Mouse (Mus musculus): Measurements from ENCODE around the gene Stip1. TPM values are rescaled to one million over a fixed set of nuclear protein-coding genes. Genes with fewer than 3 reads are reported as not detected.

The Stip1 gene
- polyA plus RNA-seq, 1 experiment from 2014 or later, result 428 TPM

GRCm38 (mm10) chr19:7014481-7015135, 25.2 kb downstream of the Stip1 start:
- 95% methylated on average over 20 of the region's 20 CpGs for WGBS
- H3K4me1 ChIP-seq (replicated peaks; ENCODE audit: control insufficient read depth, insufficient read depth, low read length), result no peaks in the 10 kb centered on the region
- no peak overlapping the region for H3K27ac ChIP-seq (ENCODE audit: low read depth, low read length)
- H3K4me2 ChIP-seq (ENCODE audit: low read depth, low read length, severe bottlenecking), result no peak overlapping the region
- no peaks in the 10 kb centered on the region for H3K27me3 ChIP-seq (ENCODE audit: control insufficient read depth, insufficient read depth, low read length)
- no peak overlapping the region for H3K9ac ChIP-seq (ENCODE audit: low read length)
- ATAC-seq (replicated peaks; ENCODE audit: low FRiP score), result no peak
- no peak for DNase-seq (ENCODE audit: low spot score)
- no peaks in the 10 kb centered on the region for H3K9me3 ChIP-seq (ENCODE audit: control insufficient read depth, low read length)
- H3K4me3 ChIP-seq (ENCODE audit: low read depth, low read length), result no peak overlapping the region
- H3K36me3 ChIP-seq (ENCODE audit: control insufficient read depth, insufficient read depth, low read length), result peaks cover 4% of the 10 kb centered on the region; the same call in 1 of the 2 replicates

DNA sequence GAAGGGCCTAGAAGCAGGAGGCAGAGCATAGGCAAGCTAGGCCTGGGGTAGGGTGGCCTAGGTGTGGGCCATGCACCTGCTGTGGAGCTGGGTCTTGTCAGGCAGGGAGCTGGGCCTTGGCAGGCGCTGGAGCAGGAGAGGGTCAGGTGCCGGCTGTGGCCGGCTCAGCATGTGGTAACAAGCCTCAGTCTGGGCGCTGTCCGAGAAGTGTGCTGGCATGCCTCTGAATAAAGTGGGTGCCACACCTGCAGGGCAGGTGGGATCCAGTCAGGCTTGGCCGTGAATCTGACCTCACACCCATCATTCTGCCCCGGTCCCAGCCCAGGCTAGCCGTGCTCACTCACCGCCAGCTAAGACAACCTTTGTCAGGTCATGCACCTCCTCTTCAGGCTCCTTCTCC, 25.8 kb downstream of the Stip1 start:
- no peaks in the 10 kb centered on the region for H3K4me1 ChIP-seq (replicated peaks; ENCODE audit: control insufficient read depth, insufficient read depth, low read length)
- H3K9me3 ChIP-seq (ENCODE audit: control insufficient read depth, low read length), result no peaks in the 10 kb centered on the region
- WGBS, result 86% methylated on average over 9 of the region's 9 CpGs
- H3K27me3 ChIP-seq (ENCODE audit: control insufficient read depth, insufficient read depth, low read length), result no peaks in the 10 kb centered on the region
- H3K4me2 ChIP-seq (ENCODE audit: low read depth, low read length, severe bottlenecking), result no peak overlapping the region
- H3K36me3 ChIP-seq (ENCODE audit: control insufficient read depth, insufficient read depth, low read length), result peaks cover 4% of the 10 kb centered on the region; the same call in 1 of the 2 replicates
- no peak overlapping the region for H3K27ac ChIP-seq (ENCODE audit: low read depth, low read length)
- no peak overlapping the region for H3K9ac ChIP-seq (ENCODE audit: low read length)
- ATAC-seq (replicated peaks; ENCODE audit: low FRiP score) (no peak), DNase-seq (ENCODE audit: low spot score) (no peak)
- no peak overlapping the region for H3K4me3 ChIP-seq (ENCODE audit: low read depth, low read length)

- H3K9me3 ChIP-seq (ENCODE audit: control insufficient read depth, low read length), result no peaks in the 10 kb centered on the region
- no peaks in the 10 kb centered on the region for H3K27me3 ChIP-seq (ENCODE audit: control insufficient read depth, insufficient read depth, low read length)
- DNase-seq (ENCODE audit: low spot score) (no peak), ATAC-seq (replicated peaks; ENCODE audit: low FRiP score) (no peak)
- no peak overlapping the region for H3K9ac ChIP-seq (ENCODE audit: low read length)
- no peaks in the 10 kb centered on the region for H3K4me1 ChIP-seq (replicated peaks; ENCODE audit: control insufficient read depth, insufficient read depth, low read length)
- no peaks in the 10 kb centered on the region for H3K36me3 ChIP-seq (ENCODE audit: control insufficient read depth, insufficient read depth, low read length)
- no peak overlapping the region for H3K4me3 ChIP-seq (ENCODE audit: low read depth, low read length)
- H3K4me2 ChIP-seq (ENCODE audit: low read depth, low read length, severe bottlenecking), result no peak overlapping the region
- 79% methylated on average over 4 of the region's 4 CpGs for WGBS
- no peak overlapping the region for H3K27ac ChIP-seq (ENCODE audit: low read depth, low read length)
These were observed 27.3 kb downstream of the Stip1 start for GRCm38 (mm10) chr19:7012426-7012825.

GRCm38 (mm10) chr19:7006892-7007593, 32.7 kb downstream of the Stip1 start:
- Histone ChIP-seq H3K4me3 (ENCODE audit: low read depth, low read length) (no peak overlapping the region), H3K4me1 (replicated peaks; ENCODE audit: control insufficient read depth, insufficient read depth, low read length) (no peaks in the 10 kb centered on the region), H3K27ac (ENCODE audit: low read depth, low read length) (no peak overlapping the region), H3K9ac (ENCODE audit: low read length) (no peak overlapping the region), H3K27me3 (ENCODE audit: control insufficient read depth, insufficient read depth, low read length) (no peaks in the 10 kb centered on the region), H3K36me3 (ENCODE audit: control insufficient read depth, insufficient read depth, low read length) (no peaks in the 10 kb centered on the region), H3K4me2 (ENCODE audit: low read depth, low read length, severe bottlenecking) (no peak overlapping the region), H3K9me3 (ENCODE audit: control insufficient read depth, low read length) (no peaks in the 10 kb centered on the region)
- ATAC-seq (replicated peaks; ENCODE audit: low FRiP score), result no peak
- no peak for DNase-seq (ENCODE audit: low spot score)
- 92% methylated on average over 9 of the region's 9 CpGs for WGBS

DNA sequence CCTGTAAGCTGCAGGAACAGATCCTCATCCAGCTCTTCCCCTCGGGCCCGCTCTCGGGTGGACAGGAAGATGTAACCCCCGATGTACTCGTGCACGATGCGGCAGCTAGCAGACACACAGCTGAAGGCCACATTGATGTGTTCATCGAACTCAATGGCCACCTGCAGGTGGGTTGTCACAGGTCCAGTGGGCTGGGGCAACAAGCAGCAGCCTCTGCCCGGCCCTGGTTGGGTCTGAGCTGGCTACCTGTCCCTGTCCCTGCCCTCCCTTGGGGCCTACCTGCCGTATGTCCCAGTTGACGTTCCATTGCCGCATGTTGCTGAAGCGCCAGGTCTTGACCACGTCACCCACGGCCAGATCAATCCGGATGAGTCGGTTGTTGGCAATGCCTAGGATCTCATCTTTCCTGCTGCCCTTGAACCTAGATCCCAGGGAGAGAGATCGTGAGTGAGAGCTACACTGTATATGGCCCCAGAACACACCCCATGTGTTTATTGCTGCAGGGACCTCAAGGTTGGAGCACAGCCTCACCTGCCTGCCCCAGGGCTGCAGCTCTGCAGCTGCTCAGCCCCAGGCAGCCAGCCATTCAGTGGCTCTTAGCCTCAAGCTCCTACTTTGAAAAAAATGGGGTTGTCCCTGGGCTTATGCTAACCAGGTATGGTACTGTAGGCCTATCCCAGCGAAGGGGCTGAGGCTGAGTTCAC, 40.3 kb downstream of the Stip1 start:
- no peak overlapping the region for H3K4me3 ChIP-seq (ENCODE audit: low read depth, low read length)

DNA sequence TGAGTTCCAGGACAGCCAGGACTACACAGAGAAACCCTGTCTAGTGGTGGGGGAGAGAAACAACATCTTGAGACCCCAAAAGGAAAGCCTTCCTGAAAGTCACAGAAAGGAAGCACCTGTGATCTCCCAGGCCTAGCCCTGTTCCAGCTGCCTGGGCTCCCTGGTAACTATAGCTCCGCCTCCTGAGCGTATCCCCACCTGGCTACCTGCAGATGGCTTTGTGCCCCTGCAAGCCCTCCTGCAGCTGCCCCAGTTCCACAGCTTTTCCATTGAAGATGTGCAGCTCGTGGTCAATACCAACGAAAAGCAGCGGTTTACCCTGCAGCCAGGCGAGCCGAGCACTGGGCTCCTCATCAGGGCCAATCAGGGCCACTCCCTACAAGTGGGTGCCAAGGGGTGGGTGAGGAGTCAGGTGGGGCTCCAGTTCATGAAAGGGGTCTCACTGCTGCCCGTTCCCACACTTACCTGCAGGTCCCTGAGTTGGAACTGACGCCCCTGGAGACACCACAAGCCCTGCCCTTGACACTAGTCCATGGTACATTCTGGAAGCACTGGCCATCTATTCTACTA, 42.0 kb downstream of the Stip1 start:
- WGBS, result 77% methylated on average over 9 of the region's 9 CpGs
- no peaks in the 10 kb centered on the region for H3K27me3 ChIP-seq (ENCODE audit: control insufficient read depth, insufficient read depth, low read length)
- ATAC-seq (replicated peaks; ENCODE audit: low FRiP score) (no peak), DNase-seq (ENCODE audit: low spot score) (no peak)
- no peaks in the 10 kb centered on the region for H3K9me3 ChIP-seq (ENCODE audit: control insufficient read depth, low read length)
- H3K4me2 ChIP-seq (ENCODE audit: low read depth, low read length, severe bottlenecking), result no peak overlapping the region
- no peaks in the 10 kb centered on the region; the same call in 1 of the 2 replicates for H3K36me3 ChIP-seq (ENCODE audit: control insufficient read depth, insufficient read depth, low read length)
- H3K9ac ChIP-seq (ENCODE audit: low read length), result no peak overlapping the region
- no peak overlapping the region for H3K27ac ChIP-seq (ENCODE audit: low read depth, low read length)
- peaks cover 17% of the 10 kb centered on the region for H3K4me1 ChIP-seq (replicated peaks; ENCODE audit: control insufficient read depth, insufficient read depth, low read length)
- no peak overlapping the region for H3K4me3 ChIP-seq (ENCODE audit: low read depth, low read length)

More for the DNA sequence above, 40.3 kb downstream of the Stip1 start:
- no peaks in the 10 kb centered on the region for H3K9me3 ChIP-seq (ENCODE audit: control insufficient read depth, low read length)
- no peaks in the 10 kb centered on the region; the same call in 1 of the 2 replicates for H3K36me3 ChIP-seq (ENCODE audit: control insufficient read depth, insufficient read depth, low read length)
- H3K27me3 ChIP-seq (ENCODE audit: control insufficient read depth, insufficient read depth, low read length), result no peaks in the 10 kb centered on the region
- no peak overlapping the region for H3K9ac ChIP-seq (ENCODE audit: low read length)
- no peak overlapping the region for H3K4me2 ChIP-seq (ENCODE audit: low read depth, low read length, severe bottlenecking)
- DNase-seq (ENCODE audit: low spot score), result no peak
- no peak overlapping the region for H3K27ac ChIP-seq (ENCODE audit: low read depth, low read length)
- ATAC-seq (replicated peaks; ENCODE audit: low FRiP score), result no peak
- peaks cover 12% of the 10 kb centered on the region for H3K4me1 ChIP-seq (replicated peaks; ENCODE audit: control insufficient read depth, insufficient read depth, low read length)
- 94% methylated on average over 19 of the region's 19 CpGs for WGBS

GRCm38 (mm10) chr19:6996006-6996405, 43.8 kb downstream of the Stip1 start, which contains the start of the genes Nudt22 and Trpt1:
TSS of gene Nudt22 (minus strand) at chr19:6996117.
TSS of gene Trpt1 (plus strand) at chr19:6996131.
- no peaks in the 10 kb centered on the region for H3K27me3 ChIP-seq (ENCODE audit: control insufficient read depth, insufficient read depth, low read length)
- H3K9me3 ChIP-seq (ENCODE audit: control insufficient read depth, low read length), result no peaks in the 10 kb centered on the region
- peak within 1 kb of the TSS; percentile 49 for H3K4me3 ChIP-seq (ENCODE audit: low read depth, low read length)
- H3K36me3 ChIP-seq (ENCODE audit: control insufficient read depth, insufficient read depth, low read length), result no peaks in the 10 kb centered on the region; the same call in 1 of the 2 replicates
- peak within 1 kb of the TSS; percentile 86 for H3K4me2 ChIP-seq (ENCODE audit: low read depth, low read length, severe bottlenecking)
- peak within 1 kb of the TSS; percentile 65 for H3K9ac ChIP-seq (ENCODE audit: low read length)
- H3K27ac ChIP-seq (ENCODE audit: low read depth, low read length), result peak within 1 kb of the TSS; percentile 14
- peak; percentile 90 for DNase-seq (ENCODE audit: low spot score)
- whole genome bisulfite sequencing, result 2% methylated on average over 24 of the region's 24 CpGs
- peaks cover 18% of the 10 kb centered on the region for H3K4me1 ChIP-seq (replicated peaks; ENCODE audit: control insufficient read depth, insufficient read depth, low read length)
- ATAC-seq (replicated peaks; ENCODE audit: low FRiP score), result peak; percentile 77

- no peaks in the 10 kb centered on the region; the same call in 1 of the 2 replicates for H3K36me3 ChIP-seq (ENCODE audit: control insufficient read depth, insufficient read depth, low read length)
- peak overlapping the region; percentile 86 for H3K4me2 ChIP-seq (ENCODE audit: low read depth, low read length, severe bottlenecking)
- WGBS, result 48% methylated on average over 21 of the region's 21 CpGs
- peak overlapping the region; percentile 49 for H3K4me3 ChIP-seq (ENCODE audit: low read depth, low read length)
- DNase-seq (ENCODE audit: low spot score), result no peak
- no peaks in the 10 kb centered on the region for H3K27me3 ChIP-seq (ENCODE audit: control insufficient read depth, insufficient read depth, low read length)
- peak overlapping the region; percentile 65 for H3K9ac ChIP-seq (ENCODE audit: low read length)
- H3K27ac ChIP-seq (ENCODE audit: low read depth, low read length), result no peak overlapping the region; the same call in 1 of the 2 replicates
- H3K9me3 ChIP-seq (ENCODE audit: control insufficient read depth, low read length), result no peaks in the 10 kb centered on the region
- ATAC-seq (replicated peaks; ENCODE audit: low FRiP score), result no peak
- H3K4me1 ChIP-seq (replicated peaks; ENCODE audit: control insufficient read depth, insufficient read depth, low read length), result peaks cover 18% of the 10 kb centered on the region
These were observed 44.3 kb downstream of the Stip1 start for GRCm38 (mm10) chr19:6995255-6995991.
